Mouse (Mus musculus) ES-Bruce4 (cell line): ENCODE results near the gene Scamp4.

Source experiments
- CTCF ChIP-seq: IDR thresholded peaks from one replicate; pipeline ENCODE4 v1.8.1; 2011; ENCODE audit warnings: low read depth, low read length
- EP300 ChIP-seq: IDR thresholded peaks from 2 replicates; pipeline ENCODE4 v1.6.1; 2011; ENCODE audit warnings: low read depth, low read length; ENCODE audit not compliant: insufficient read depth

- TF ChIP-seq CTCF (no peak), EP300 (no peak)
These were observed 18.4 kb downstream of the Scamp4 start for GRCm38 (mm10) chr10:80620796-80621689.
